Mouse (Mus musculus) central nervous system, embryonic 18 days (tissue): ENCODE results near the gene Olfr799. TPM values are rescaled to one million over a fixed set of nuclear protein-coding genes. Genes with fewer than 3 reads are reported as not detected.

Experiments used
- polyA plus RNA-seq: library from polyadenylated mRNA; depleted of rRNA; stranded (reverse); fragments of >200 nt; gene quantifications from 2 replicates; pipeline ENCODE4 v1.2.3, GENCODE M21; 2012; rRNA removed

Gene Olfr799
- not detected in 2 replicates for polyA plus RNA-seq

GRCm38 (mm10) chr10:129637184-129637583, at the start of gene Olfr799:
TSS of gene Olfr799 (plus strand) at chr10:129637484.

GRCm38 (mm10) chr10:129612470-129612869, 24.8 kb upstream of the Olfr799 start, which contains the start of gene Olfr796:
TSS of gene Olfr796 (minus strand) at chr10:129612570.

GRCm38 (mm10) chr10:129627834-129628233, 9.4 kb upstream of the Olfr799 start, which contains the start of gene Olfr798:
TSS of gene Olfr798 (minus strand) at chr10:129627934.

GRCm38 (mm10) chr10:129657394-129657793, 20.1 kb downstream of the Olfr799 start, which contains the start of gene Olfr800:
TSS of gene Olfr800 (plus strand) at chr10:129657694.

GRCm38 (mm10) chr10:129673765-129674164, 36.5 kb downstream of the Olfr799 start, which contains the start of gene Olfr801:
TSS of gene Olfr801 (minus strand) at chr10:129673865.

GRCm38 (mm10) chr10:129688069-129688468, 50.8 kb downstream of the Olfr799 start, which contains the start of gene Olfr802:
TSS of gene Olfr802 (minus strand) at chr10:129688169.

GRCm38 (mm10) chr10:129694186-129694585, 56.9 kb downstream of the Olfr799 start, which contains the start of gene Olfr803:
TSS of gene Olfr803 (minus strand) at chr10:129694286.

Other genes with a start within 250 kb of the Olfr799 start
- not detected in 2 replicates for gene Olfr785, start 232.1 kb upstream of the Olfr799 start, polyA plus RNA-seq
- gene Olfr786, start 210.2 kb upstream of the Olfr799 start, polyA plus RNA-seq, result not detected in 2 replicates
- not detected in 2 replicates for gene Olfr787, start 175.6 kb upstream of the Olfr799 start, polyA plus RNA-seq
- gene Olfr788, start 166.5 kb upstream of the Olfr799 start, polyA plus RNA-seq, result not detected in 2 replicates
- gene Olfr789, start 152.7 kb upstream of the Olfr799 start, polyA plus RNA-seq, result not detected in 2 replicates
- not detected in 2 replicates for gene Olfr790, start 139.0 kb upstream of the Olfr799 start, polyA plus RNA-seq
- gene Olfr791, start 115.7 kb upstream of the Olfr799 start, polyA plus RNA-seq, result not detected in 2 replicates
- gene Olfr792, start 98.3 kb upstream of the Olfr799 start, polyA plus RNA-seq, result not detected in 2 replicates
- gene Olfr794, start 69.8 kb upstream of the Olfr799 start, polyA plus RNA-seq, result not detected in 2 replicates
- not detected in 2 replicates for gene Olfr796, start 24.9 kb upstream of the Olfr799 start, polyA plus RNA-seq
- gene Olfr798, start 9.6 kb upstream of the Olfr799 start, polyA plus RNA-seq, result not detected in 2 replicates
- gene Olfr800, start 20.2 kb downstream of the Olfr799 start, polyA plus RNA-seq, result not detected in 2 replicates
- gene Olfr801, start 36.4 kb downstream of the Olfr799 start, polyA plus RNA-seq, result not detected in 2 replicates
- gene Olfr802, start 50.7 kb downstream of the Olfr799 start, polyA plus RNA-seq, result not detected in 2 replicates
- not detected in 2 replicates for gene Olfr803, start 56.8 kb downstream of the Olfr799 start, polyA plus RNA-seq
- gene Olfr804, start 65.7 kb downstream of the Olfr799 start, polyA plus RNA-seq, result not detected in 2 replicates
- gene Olfr805, start 91.9 kb downstream of the Olfr799 start, polyA plus RNA-seq, result not detected in 2 replicates
- not detected in 2 replicates for gene Olfr806, start 104.4 kb downstream of the Olfr799 start, polyA plus RNA-seq
- gene Olfr807, start 120.3 kb downstream of the Olfr799 start, polyA plus RNA-seq, result not detected in 2 replicates
- not detected in 2 replicates for gene Olfr808, start 128.0 kb downstream of the Olfr799 start, polyA plus RNA-seq
- not detected in 2 replicates for gene Olfr809, start 137.2 kb downstream of the Olfr799 start, polyA plus RNA-seq
- gene Olfr810, start 157.4 kb downstream of the Olfr799 start, polyA plus RNA-seq, result not detected in 2 replicates
- gene Olfr811, start 166.9 kb downstream of the Olfr799 start, polyA plus RNA-seq, result not detected in 2 replicates
- not detected in 2 replicates for gene Olfr812, start 208.6 kb downstream of the Olfr799 start, polyA plus RNA-seq
- gene Olfr813, start 217.9 kb downstream of the Olfr799 start, polyA plus RNA-seq, result not detected in 2 replicates
- gene Olfr814, start 242.4 kb downstream of the Olfr799 start, polyA plus RNA-seq, result not detected in 2 replicates